Mouse (Mus musculus) C2C12 (cell line): ENCODE data around the gene Pls1.

ENCODE experiments used
- CEBPB ChIP-seq: IDR thresholded peaks from one replicate; pipeline ENCODE4 v1.6.1; 2011; ENCODE audit warnings: low read depth, mild to moderate bottlenecking, control low read depth, moderate library complexity
- CTCF ChIP-seq: IDR thresholded peaks from one replicate; pipeline ENCODE4 v1.5.1; 2011; ENCODE audit not compliant: control insufficient read depth, insufficient read depth, insufficient read length
- MAX ChIP-seq: IDR thresholded peaks from one replicate; pipeline ENCODE4 v1.6.1; 2011; ENCODE audit warnings: mild to moderate bottlenecking, control low read depth
- MYOD1 ChIP-seq: IDR thresholded peaks from one replicate; pipeline ENCODE4 v1.6.1; 2011; ENCODE audit warnings: low read depth; ENCODE audit not compliant: control insufficient read depth, insufficient read length
- USF1 ChIP-seq: IDR thresholded peaks from one replicate; pipeline ENCODE4 v1.6.1; 2011; ENCODE audit warnings: low read depth, mild to moderate bottlenecking, control low read depth, moderate library complexity

DNA sequence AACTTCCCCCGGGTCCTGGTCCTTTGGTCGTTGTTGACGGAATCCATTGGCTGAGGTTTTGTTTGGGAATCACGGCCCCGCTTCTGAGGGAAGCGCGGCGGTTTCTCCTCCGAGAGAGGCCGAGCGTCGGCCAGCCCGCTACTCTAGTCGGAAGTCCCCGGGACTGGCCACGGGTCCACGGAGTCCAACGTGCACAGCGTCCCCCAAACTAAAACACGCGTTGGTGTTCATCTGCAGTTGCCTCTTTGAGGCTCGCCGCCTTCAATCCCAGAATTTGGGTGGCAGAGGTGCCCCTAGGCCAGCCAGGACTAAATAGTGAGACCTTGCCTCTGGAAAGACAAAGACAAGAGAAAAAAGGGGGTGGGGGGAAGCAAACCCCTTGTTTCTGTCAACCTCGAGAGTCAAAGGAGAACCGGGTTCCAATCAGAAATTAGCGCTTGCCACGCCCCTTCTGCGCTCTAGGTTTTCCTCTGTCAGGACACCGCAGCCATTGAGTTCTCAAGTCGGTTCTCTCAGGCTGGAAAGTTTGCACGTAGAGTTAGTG lies 13.0 kb upstream of the Pls1 start:
- TF ChIP-seq CTCF, result no peak
- no peak for TF ChIP-seq USF1
- no peak for TF ChIP-seq CEBPB
- no peak for TF ChIP-seq MYOD1
- TF ChIP-seq MAX, result no peak
